Mouse (Mus musculus) hematopoietic stem cell, adult 5-6 weeks (primary cell): ENCODE results near the gene Gpr37l1. TPM values are rescaled to one million over a fixed set of nuclear protein-coding genes. Genes with fewer than 3 reads are reported as not detected.
"Not testable (repeated sequence)": the region's sequence is repeated elsewhere in the genome, so short reads cannot be mapped to it uniquely, and the experiment has no call there.

Experiments
- ATAC-seq, 2 experiments: fragments of 125-278 bp in 1 of 2; replicated peaks in 1 of 2; 2 replicates each; pipeline ENCODE4 v1.8.0; 2016 to 2017; ENCODE audit warnings: inconsistent platforms in 2 of 2, mild to moderate bottlenecking in 2 of 2, moderate number of reproducible peaks in 2 of 2, low read depth in 1 of 2, moderate TSS enrichment in 1 of 2; ENCODE audit not compliant: low FRiP score in 2 of 2, poor library complexity in 2 of 2, severe bottlenecking in 2 of 2, insufficient read depth in 1 of 2, low TSS enrichment in 1 of 2
- total RNA-seq: library from RNA; stranded (forward); fragments of 172-1452, 232-1000 nt; gene quantifications from 2 replicates; pipeline ENCODE4 v1.2.3, GENCODE M21; 2017

Gene Gpr37l1
- not detected in 2 replicates for total RNA-seq

DNA sequence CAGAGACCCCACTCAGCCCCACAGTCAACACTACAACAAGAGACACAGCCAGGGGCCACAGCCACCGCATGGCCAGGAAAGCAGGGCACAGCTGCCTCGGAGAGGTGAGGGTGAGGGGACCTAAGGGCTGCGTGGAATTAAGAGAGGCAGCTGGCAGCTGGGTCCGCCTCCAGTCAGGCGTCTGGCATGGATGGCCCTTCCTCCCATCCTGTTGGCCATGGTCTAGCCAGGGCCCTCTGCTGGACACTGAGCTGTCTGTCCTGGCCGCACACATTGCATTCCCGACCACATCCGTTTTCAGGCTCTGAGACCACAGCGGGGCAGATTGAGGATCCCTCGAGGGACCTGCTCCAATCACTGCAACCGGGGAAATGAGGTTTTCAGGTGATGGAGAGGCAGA is at the start of gene Gpr37l1:
TSS of gene Gpr37l1 (minus strand) at position 247 of the 400 bp plus-strand sequence.
- ATAC-seq: no peak; a peak in 1 of 4 replicates

DNA sequence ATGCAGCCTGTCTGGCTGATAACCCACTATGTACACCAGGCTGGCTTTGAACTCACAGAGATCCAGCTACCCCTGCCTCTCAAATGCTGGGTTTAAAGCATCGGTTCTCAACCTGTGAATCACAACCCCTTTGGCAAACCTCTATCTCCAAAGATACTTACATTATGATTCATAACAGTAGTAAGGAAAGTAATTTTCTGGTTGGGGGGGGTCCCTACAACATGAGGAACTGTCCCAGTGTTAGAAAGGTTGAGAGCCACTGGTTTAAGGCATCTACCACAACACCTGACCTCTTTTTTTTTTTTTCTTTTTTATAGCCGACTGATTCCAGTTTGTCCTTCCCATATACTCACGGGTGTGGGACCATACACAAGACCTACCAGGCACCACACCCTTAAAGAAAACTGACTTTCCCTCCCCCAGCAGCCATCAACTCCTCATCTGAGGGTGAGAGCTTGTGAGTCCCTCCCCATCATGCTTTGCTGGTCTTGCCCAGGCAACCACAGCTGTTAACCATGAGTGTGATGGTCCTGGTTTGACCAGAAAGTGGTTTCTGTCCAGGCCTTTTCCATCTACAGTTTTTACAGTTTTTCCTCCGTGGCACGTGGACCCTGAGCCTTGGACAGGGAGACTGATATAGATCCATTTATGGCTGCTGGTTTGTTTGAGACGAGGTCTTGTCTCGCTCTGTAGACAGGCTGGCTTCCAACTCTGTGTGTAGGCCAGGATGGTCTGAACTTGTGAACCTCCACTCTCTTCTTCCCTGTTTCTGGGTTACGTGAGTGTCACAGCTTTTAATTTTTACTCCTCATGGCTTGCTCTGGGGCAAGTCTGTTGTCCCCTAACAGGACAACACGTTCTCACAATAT is 46.5 kb upstream of the Gpr37l1 start:
- ATAC-seq: no peak

DNA sequence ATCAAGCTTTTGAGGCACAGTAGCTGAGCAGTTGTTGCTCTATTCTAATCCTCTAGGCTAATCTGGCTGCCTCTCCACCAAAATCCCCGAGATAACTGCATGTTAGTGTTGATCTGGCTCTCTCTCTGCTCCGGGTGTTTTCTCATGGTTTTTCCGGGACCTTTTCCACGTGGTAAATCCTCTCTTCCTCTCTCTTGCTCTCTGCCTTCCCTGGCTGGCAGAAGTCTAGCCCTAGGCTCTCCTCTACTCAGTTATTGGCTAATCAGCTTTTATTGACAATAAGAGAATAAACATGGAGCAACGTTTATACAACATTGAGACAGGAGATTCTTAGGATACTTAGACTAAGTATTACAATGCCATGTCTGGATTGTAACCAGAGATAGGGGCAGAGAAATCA is 42.9 kb upstream of the Gpr37l1 start:
- no peak for ATAC-seq

DNA sequence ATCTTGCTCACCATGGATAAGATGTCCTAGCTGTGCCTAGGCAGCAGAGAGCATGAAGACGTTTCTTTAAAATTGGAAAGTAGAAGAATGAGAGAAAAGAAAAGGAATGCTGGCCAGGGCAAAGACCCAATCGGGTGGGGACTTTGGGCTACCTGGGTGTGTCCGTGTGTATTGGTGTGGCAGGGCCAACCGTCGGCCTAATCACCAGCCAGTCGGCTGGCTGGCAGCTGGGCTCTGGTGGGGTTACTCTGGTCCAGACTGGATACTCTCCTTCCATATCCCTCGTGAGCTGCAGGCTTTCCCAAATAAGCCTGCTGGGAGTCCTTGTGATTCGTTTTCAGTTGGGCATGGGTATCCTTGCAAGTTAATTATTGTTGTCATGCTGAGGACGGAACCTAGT is 41.2 kb upstream of the Gpr37l1 start:
- no peak for ATAC-seq

DNA sequence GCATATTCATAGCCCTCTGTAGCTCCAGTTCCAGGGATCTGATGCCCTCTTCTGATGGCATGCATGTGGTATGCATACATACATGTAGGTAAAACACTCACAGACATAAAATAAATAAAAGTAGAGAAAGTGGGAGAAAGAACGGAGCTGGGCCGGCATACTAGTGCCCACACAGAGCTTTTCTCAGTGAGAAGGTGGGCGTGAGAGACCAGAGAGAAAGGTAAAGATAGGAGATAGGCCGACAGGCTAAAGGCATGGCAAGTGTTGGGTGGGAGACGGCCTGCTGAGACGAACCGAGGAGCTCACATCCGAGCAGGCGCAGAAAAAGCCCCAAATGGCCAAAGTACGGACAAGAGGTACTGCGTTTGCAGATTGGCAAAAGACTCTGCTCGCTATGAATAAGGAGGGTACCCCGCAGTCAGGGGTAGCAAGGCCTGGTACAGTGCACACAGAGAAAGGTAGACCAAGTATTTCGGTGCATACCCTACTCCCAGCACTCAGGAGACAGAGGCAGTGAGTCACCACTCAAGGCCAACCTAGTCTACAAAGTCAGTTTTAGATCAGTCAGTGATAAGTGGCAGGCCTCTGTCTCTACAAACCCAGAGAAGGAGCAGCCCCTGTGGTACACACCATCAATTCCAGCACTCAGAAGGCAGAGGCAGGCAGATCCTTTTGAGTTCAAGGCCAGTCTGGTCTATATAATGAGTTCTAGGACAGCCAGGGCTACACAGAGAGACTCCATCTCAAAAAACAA is 39.3 kb upstream of the Gpr37l1 start:
- ATAC-seq: no peak

DNA sequence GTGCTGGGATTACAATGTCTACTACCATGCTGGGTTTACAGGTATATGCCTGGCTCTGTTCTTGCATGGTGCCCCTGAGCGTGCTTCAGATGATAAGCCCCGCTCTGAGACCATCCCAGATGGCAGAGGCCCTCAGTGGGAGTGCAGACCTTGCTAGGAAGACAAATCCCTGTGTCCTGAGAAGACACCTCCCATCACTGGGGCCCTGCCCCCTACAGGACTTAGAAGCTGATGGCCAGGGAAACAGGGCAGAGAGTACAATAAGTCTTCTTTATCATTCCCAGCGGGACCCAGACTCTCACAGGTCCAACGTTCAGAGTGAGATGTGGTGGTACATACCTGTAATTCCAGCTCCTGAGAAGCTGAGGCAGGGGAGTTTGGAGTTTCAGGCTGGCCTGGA is 37.8 kb upstream of the Gpr37l1 start:
- ATAC-seq: no peak

DNA sequence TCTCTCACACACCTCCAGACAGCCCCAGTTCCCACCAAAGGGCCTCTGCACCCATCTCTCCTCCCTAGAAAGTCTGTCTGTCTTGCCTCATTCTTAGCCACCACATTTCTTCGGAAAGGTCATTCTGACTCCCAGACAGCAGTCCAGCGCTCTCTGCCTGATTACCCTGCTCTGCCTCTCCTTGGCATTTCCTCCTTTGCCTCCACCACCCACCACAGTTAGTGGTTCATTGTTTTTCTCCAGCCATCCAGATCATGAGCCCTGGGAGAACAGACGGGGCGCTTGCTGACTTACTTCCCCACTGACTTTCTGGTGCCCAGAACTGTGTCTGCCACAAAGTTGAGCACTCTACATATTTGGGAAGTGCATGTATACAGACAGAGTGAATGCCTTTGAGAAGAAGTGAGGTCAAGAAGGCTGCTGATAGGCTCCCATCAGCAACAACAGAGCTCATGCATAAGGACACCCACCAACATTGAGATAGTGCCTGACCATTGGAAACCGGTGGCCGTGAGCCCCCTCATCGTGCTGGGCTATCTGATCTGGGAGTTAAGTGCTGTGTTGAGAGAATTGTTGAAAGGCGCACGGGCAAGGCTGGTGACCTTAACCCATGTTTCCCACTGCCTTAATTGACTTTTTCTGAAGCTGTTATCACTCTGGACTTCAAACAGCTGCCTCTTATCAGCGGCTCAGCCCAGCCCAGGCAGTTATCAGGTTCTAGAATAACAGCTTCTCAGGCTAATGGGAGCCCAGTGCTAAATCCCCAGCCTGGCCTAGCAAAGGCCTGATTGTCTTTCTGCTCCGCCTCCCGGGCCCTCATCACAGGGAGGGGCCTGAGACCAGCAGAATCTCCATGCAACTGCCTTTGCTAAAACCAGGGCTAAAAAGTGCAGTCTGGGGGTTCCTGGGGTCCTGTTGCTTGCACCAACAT is 37.0 kb upstream of the Gpr37l1 start:
- no peak for ATAC-seq

DNA sequence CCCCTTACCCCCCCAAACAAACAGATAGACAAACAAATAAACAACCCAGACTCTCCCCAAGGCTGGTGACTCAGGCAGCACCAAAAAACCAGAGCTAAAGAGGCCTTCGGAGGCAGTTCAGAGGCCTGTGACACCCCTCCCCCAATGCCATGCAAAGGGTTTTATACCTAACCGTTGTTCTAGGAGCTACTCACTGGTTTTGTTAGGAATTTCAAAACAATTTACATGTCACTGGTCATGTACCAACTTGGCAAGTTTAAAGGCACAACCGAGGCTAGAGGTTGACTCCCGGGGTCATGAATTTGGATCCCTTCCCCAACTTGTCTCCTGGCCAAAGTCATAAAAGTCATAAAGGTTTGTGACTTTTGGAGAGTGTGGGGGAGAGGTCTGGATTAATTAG is 32.9 kb upstream of the Gpr37l1 start:
- ATAC-seq: no peak

DNA sequence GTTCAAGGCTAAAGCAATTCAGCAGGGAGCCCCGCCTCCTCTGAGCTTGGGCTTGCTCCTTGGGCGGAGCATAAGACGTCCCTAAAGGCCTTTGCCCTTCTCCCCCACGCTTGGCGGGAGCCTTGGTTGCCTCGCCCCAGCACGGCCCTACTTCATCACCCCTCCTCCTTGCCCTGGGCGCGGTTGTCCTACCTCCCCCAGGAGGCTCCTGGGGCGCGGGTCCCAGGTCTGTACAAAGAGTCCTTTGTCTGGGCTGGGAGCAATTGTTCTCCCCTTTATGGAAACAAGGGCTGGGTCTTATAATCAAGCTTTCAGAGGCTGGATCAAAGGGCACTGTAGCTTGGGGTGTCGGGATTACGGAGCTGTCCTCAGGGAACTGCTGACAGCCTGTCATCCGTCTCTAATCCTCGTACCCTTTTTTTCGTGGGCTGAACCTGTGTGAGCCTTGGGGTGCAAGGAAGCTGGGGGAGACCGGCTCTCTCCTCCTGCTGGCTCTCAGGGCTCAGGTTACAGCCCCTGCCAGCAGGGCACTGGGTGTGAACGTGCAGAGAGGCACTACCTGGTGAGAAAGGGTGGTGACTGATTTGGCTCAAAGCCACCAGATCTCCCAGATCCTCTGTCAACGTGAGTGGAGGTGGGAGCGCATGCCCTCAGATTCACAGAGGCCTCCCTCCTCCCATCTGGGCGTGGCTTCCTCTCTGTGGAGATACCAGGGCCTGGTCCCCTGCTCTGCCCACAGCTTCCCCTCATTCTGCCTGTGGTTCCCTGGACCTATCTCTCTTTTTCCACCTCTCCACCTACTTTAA is 31.7 kb upstream of the Gpr37l1 start:
- peak; percentile 49 to 78 for ATAC-seq

DNA sequence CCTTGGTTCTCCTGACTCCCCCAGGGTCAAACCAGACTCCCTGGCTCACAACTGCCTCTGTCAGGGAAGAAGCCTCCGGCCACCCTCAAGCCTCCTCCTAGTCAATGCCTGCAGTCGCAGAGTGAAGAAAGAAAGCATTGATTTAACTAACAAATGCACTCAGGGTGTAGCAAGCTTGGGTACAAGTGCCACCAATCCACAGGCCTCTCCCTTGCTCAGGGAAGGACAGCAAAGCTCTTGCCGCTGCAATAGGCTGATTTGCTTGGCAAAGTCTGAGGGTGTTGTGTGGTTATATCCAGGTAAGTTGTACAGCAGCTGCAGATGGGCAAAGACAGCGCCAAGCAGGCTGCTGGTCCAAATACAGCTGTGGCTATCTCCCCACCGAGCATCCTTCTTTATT is 30.9 kb upstream of the Gpr37l1 start:
- no peak for ATAC-seq

DNA sequence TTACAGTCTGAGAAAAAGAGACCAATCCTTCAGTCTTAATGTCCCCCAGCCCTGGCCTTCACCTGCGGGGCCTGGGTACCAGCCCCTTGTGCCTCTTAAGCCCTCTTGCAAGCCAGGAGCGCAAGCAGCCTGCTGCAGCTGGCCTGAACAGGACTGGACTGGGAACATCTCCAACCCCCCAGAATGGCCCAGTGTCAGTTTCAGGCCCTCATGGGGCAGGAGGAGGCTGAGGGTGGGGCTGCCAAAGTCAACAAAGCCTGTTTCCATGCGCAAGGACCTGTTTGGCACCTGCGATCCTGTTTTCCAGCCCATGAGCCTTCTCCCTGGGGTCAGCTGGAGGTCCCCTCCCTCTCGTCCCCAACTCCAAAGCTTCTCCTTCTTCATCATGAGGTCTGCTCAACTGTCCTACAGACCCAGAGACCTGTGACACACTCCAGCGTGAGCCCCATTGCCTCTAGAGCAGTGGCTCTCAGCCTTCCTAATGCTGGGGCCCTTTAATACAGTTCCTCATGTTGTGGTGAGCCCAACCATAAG is 28.5 kb upstream of the Gpr37l1 start:
- ATAC-seq: no peak

DNA sequence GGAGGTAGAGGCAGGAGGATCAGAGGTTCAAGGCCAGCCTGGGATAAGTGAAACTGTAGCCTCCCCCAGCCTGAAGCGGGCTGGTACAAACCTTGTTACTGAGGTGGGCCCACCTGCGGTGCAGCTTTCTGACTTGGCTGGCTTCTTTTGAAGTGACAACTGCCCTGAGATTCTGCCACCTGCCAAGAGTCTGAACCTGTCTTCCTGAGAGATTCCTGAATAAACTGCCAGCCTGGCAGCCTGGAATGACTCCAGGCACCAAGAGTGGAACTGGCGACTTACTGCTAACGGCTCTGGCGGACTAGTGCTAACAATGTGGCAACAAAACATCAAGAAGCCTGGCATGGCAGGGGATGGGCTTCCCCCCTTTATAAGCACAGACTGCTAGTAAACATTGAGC is 26.9 kb upstream of the Gpr37l1 start:
- ATAC-seq: not testable (repeated sequence)

DNA sequence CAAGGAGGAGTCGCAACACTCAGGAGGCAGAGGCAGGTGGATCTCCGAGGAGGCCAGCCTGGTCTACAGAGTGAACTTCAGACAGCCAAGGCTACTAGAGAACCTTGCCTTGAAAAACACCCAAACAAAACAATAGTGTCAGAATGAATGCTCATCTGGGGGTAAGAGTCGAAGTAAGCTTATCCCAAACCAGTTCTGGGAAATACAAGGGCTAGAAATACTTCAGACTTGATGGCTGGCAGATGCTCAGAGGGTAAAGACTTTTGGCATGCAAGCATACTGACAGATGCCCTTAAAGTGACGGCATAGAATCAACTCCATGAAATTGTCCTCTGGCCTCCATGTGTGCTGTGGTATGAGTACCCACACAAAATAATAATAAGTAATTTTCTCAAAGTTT is 21.7 kb upstream of the Gpr37l1 start:
- no peak for ATAC-seq

DNA sequence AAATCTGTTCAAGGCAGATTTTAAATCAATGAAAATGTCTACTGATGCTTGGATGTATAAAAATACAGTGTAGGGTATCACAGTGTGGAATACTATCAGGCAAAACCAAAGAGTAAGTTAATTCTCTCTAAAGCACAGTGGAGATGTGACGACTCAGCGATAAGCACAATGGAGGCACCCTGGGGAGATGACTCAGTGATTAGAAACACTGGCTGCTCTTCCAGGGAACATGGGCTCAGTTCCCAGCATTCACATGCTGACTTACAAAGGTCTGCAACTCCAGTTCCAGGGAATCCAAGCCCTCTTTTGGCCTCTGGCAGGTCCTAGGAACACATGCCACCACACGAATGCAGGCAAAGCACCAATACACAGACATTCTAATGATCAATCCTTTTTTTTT is 20.7 kb upstream of the Gpr37l1 start:
- no peak for ATAC-seq

DNA sequence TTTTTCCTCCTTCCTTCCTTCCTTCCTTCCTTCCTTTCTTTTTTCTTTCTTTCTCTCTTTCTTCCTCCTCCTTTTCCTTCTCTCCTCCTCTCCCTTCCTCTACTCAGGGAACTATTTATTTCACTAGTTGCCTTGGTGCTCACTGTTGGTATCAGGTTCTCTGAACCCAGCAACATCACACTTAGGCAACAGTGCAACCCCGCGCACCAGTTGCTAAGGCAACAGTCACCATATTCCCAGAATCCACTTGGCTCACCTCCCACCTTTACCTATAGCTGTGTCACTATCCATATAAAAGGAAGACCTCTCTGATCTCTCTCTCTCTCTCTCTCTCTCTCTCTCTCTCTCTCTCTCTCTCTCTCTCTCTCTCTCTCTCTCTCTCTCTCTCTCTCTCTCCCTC is 19.5 kb upstream of the Gpr37l1 start:
- not testable (repeated sequence) for ATAC-seq

DNA sequence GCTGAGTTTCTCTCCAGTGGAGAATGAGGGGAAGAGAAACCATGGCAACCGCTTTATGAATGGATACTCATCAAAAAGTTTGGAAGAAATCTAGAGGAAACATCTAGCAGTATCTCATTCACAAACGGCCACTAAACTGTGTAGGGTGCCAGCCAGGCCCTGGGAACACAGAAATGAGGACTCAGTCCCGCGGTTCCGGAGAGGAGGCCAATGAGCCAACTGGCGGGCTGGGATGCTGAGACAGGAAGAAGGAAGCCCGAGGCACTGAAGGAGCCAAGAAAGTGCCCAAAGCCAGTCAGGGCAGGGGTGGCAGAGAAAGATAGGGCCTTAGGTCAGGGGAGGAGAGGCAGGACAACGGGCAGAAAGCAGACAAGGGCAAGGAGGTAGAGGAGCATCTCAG is 18.9 kb upstream of the Gpr37l1 start:
- ATAC-seq: no peak

DNA sequence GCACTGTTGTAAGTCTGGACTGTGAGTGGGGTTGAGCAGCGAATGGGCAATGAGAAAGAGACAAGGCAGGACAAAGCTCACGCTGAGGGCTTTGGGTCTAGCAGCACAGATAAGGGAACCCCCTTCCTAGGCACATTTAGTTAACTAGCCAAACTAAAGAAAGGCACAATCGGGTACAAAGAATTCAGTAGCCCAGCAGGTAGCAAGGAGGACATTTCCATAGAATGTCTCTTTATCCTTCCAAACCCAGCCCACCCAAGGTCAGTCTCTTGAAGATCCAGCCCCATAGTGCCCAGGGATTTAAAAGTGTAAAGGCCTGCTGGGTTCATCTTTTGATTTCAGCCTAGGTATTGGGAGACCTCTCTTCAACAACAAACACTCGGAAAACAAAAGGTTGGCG is 18.5 kb upstream of the Gpr37l1 start:
- ATAC-seq: no peak
